Mouse (Mus musculus): ENCODE data around the gene Jakmip3. TPM values are rescaled to one million over a fixed set of nuclear protein-coding genes. Genes with fewer than 3 reads are reported as not detected.

The Jakmip3 gene
- total RNA-seq, 2 experiments from 2014 or later, result not detected

GRCm38 (mm10) chr7:139027136-139027535 is 86.6 kb downstream of the Jakmip3 start:
- intact Hi-C loops (cut with DNase I), result no loop called here
- DNase-seq, result no peak

GRCm38 (mm10) chr7:139031215-139031614 is 90.7 kb downstream of the Jakmip3 start:
- intact Hi-C loops (cut with DNase I), result no loop called here
- DNase-seq, result no peak

- intact Hi-C loops (cut with DNase I), result no loop called here
- DNase-seq, result no peak
Observed at GRCm38 (mm10) chr7:139063406-139063805, 122.9 kb downstream of the Jakmip3 start.

GRCm38 (mm10) chr7:139068182-139068623 is 127.7 kb downstream of the Jakmip3 start:
- intact Hi-C loops (cut with DNase I), result no loop called here
- peak in 1 of 2 experiments; percentile 21 for DNase-seq

GRCm38 (mm10) chr7:139074189-139074588 is 133.7 kb downstream of the Jakmip3 start:
- intact Hi-C loops (cut with DNase I), result no loop called here
- no peak for DNase-seq

- intact Hi-C loops (cut with DNase I), result no loop called here
- DNase-seq, result no peak
Observed at GRCm38 (mm10) chr7:139075054-139075794, 134.7 kb downstream of the Jakmip3 start.

- DNase-seq, result no peak
- intact Hi-C loops (cut with DNase I), result no loop called here
Observed at GRCm38 (mm10) chr7:139077283-139077682, 136.8 kb downstream of the Jakmip3 start.

- no peak for DNase-seq
- intact Hi-C loops (cut with DNase I), result no loop called here
Observed at GRCm38 (mm10) chr7:139078181-139078580, 137.7 kb downstream of the Jakmip3 start.

- DNase-seq, result no peak
- intact Hi-C loops (cut with DNase I), result no loop called here
Observed at GRCm38 (mm10) chr7:139079141-139079540, 138.6 kb downstream of the Jakmip3 start.

- intact Hi-C loops (cut with DNase I), result no loop called here
- no peak for DNase-seq
Observed at GRCm38 (mm10) chr7:139080714-139081113, 140.2 kb downstream of the Jakmip3 start.

- intact Hi-C loops (cut with DNase I), result no loop called here
Observed at GRCm38 (mm10) chr7:139081158-139081557, 140.6 kb downstream of the Jakmip3 start.

GRCm38 (mm10) chr7:139082281-139082680 is 141.8 kb downstream of the Jakmip3 start:
- DNase-seq, result no peak
- intact Hi-C loops (cut with DNase I), result no loop called here

More at GRCm38 (mm10) chr7:139081158-139081557, 140.6 kb downstream of the Jakmip3 start:
- DNase-seq, result no peak

GRCm38 (mm10) chr7:139084316-139084715 is 143.8 kb downstream of the Jakmip3 start:
- intact Hi-C loops (cut with DNase I), result no loop called here
- no peak for DNase-seq

- DNase-seq, result peak in 1 of 2 experiments; percentile 25
- intact Hi-C loops (cut with DNase I), result no loop called here
Observed at GRCm38 (mm10) chr7:139085629-139086194, 145.2 kb downstream of the Jakmip3 start, which contains the start of gene Dpysl4. TSS of gene Dpysl4 (plus strand) at chr7:139086001.

GRCm38 (mm10) chr7:139086195-139087158 is 145.9 kb downstream of the Jakmip3 start:
- no peak for DNase-seq
- intact Hi-C loops (cut with DNase I), result no loop called here

GRCm38 (mm10) chr7:139087801-139088200 is 147.3 kb downstream of the Jakmip3 start:
- intact Hi-C loops (cut with DNase I), result no loop called here
- no peak for DNase-seq

- no peak for DNase-seq
- intact Hi-C loops (cut with DNase I), result no loop called here
Observed at GRCm38 (mm10) chr7:139089892-139090874, 149.7 kb downstream of the Jakmip3 start.

GRCm38 (mm10) chr7:139091681-139092080 is 151.2 kb downstream of the Jakmip3 start:
- no peak for DNase-seq
- intact Hi-C loops (cut with DNase I), result no loop called here

GRCm38 (mm10) chr7:139092676-139093075 is 152.1 kb downstream of the Jakmip3 start:
- no peak for DNase-seq
- intact Hi-C loops (cut with DNase I), result no loop called here

- intact Hi-C loops (cut with DNase I), result no loop called here
- DNase-seq, result no peak
Observed at GRCm38 (mm10) chr7:139093124-139093523, 152.6 kb downstream of the Jakmip3 start.
